Mouse (Mus musculus): ENCODE measurements around the gene 4933425L06Rik. TPM values are rescaled to one million over a fixed set of nuclear protein-coding genes. Genes with fewer than 3 reads are reported as not detected.

The 4933425L06Rik gene
- not detected in 2 replicates for polyA plus RNA-seq (2012; ENCODE audit: insufficient read depth, insufficient read length, missing spikeins)

DNA sequence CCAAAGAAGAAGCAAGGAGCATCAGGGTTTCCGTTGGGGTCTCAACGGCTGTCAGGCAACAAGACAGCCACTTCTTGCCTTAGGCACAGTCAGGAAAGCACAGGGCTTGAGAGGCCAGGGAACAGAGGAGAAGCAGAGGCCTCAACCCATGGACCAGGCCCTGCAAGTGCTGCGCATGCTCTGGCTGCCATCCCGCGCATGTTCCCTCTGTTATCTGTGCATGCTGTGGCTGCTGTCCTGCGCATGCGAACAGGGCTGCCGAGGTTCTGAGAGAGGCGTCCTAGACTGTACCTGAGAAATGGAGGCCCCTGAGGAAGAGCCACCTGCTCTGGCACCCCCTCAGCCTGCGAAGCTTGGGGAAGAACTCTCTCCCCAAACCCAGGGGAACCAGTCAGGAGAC is at the start of gene 4933425L06Rik:
Gene 4933425L06Rik (plus strand): TSS at position 261 of the 400 bp plus-strand sequence.
- no peak within 1 kb of the TSS for H3K4me3 ChIP-seq (ENCODE audit: insufficient read depth, low read length)
- no peak within 1 kb of the TSS for H3K27ac ChIP-seq (ENCODE audit: insufficient read depth, low read depth, low read length)
- TF ChIP-seq POLR2A (IDR thresholded peaks at IDR 0.05; ENCODE audit: borderline replicate concordance, low read depth, low read length), result no peak
- TF ChIP-seq CTCF (IDR thresholded peaks at IDR 0.05; ENCODE audit: low read depth, low read length), result no peak
- H3K4me1 ChIP-seq (ENCODE audit: control insufficient read depth, insufficient read depth, low read length), result no peaks in the 10 kb centered on the region

GRCm38 (mm10) chr13:105037816-105038215 is 44.1 kb upstream of the 4933425L06Rik start:
- Histone ChIP-seq H3K27ac (ENCODE audit: insufficient read depth, low read depth, low read length) (no peak overlapping the region), H3K4me1 (ENCODE audit: control insufficient read depth, insufficient read depth, low read length) (no peaks in the 10 kb centered on the region), H3K4me3 (ENCODE audit: insufficient read depth, low read length) (no peak overlapping the region)
- TF ChIP-seq CTCF (IDR thresholded peaks at IDR 0.05; ENCODE audit: low read depth, low read length) (no peak), POLR2A (IDR thresholded peaks at IDR 0.05; ENCODE audit: borderline replicate concordance, low read depth, low read length) (no peak)

- Histone ChIP-seq H3K4me1 (ENCODE audit: control insufficient read depth, insufficient read depth, low read length) (no peaks in the 10 kb centered on the region), H3K4me3 (ENCODE audit: insufficient read depth, low read length) (no peak overlapping the region), H3K27ac (ENCODE audit: insufficient read depth, low read depth, low read length) (no peak overlapping the region)
- no peak for TF ChIP-seq POLR2A (IDR thresholded peaks at IDR 0.05; ENCODE audit: borderline replicate concordance, low read depth, low read length)
- TF ChIP-seq CTCF (IDR thresholded peaks at IDR 0.05; ENCODE audit: low read depth, low read length), result no peak
These were observed 43.6 kb upstream of the 4933425L06Rik start for GRCm38 (mm10) chr13:105038334-105038733.

DNA sequence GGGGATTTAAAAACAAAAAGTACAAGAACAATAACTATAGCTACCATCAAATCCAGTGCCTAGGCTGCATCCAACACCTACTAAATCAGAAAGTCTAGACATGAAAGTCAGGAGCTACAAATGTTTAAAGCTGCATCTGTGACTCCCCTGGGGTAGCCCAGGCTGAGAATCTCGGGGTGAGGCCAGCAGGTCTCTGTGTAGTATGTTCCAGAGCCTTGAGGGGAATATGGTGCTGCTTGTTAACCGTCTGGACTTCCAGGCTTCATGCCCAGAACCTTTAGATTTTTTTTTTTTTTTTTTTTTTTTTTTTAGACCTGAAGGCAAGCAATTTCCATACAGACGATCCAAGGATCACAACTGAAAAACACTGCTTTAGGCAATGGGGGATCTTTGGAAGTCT is 38.0 kb upstream of the 4933425L06Rik start:
- H3K27ac ChIP-seq (ENCODE audit: insufficient read depth, low read depth, low read length), result no peak overlapping the region
- no peak overlapping the region for H3K4me3 ChIP-seq (ENCODE audit: insufficient read depth, low read length)
- H3K4me1 ChIP-seq (ENCODE audit: control insufficient read depth, insufficient read depth, low read length), result peaks cover 4% of the 10 kb centered on the region
- TF ChIP-seq POLR2A (IDR thresholded peaks at IDR 0.05; ENCODE audit: borderline replicate concordance, low read depth, low read length) (no peak), CTCF (IDR thresholded peaks at IDR 0.05; ENCODE audit: low read depth, low read length) (no peak)

DNA sequence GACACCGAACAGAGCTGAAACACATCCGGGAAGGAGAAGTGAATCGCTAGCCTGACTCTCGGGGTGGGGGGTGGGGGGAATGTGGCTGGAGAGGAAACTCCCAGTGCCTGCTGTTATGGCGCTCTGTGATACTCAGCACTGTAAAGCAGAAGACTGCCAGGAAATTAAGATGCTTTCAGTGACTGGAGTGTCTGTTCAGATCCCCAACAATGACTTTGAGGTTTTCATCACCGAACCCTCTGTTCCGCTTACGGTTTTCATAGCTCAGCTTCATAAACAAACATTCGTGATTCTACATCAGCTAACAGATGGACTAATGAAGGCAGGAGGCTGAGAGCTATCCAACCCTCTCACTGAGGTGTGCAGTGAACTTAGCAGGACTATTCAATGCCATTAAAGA is 34.5 kb upstream of the 4933425L06Rik start:
- TF ChIP-seq POLR2A (IDR thresholded peaks at IDR 0.05; ENCODE audit: borderline replicate concordance, low read depth, low read length) (no peak), CTCF (IDR thresholded peaks at IDR 0.05; ENCODE audit: low read depth, low read length) (no peak)
- H3K27ac ChIP-seq (ENCODE audit: insufficient read depth, low read depth, low read length), result no peak overlapping the region
- peaks cover 10% of the 10 kb centered on the region for H3K4me1 ChIP-seq (ENCODE audit: control insufficient read depth, insufficient read depth, low read length)
- peak overlapping the region; percentile 32 for H3K4me3 ChIP-seq (ENCODE audit: insufficient read depth, low read length)

DNA sequence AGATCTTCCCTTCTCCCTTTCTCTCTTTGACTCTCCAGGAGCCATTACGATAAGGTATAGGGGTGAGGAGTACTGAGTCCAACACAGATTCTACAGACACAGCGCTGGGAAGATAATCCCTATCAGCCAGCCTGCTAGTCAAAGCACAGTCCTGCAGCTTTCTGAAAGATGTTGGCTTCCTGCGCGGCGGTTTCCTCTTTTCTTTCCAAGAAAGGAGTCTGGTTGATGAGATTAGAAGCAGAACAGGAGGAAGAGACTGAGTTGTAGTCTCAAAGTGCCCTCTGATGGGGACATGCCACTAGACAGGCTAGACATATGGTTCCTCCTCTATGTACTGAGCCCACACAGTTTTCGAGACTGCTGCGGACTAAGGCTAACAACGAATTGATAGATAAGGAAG is 33.3 kb upstream of the 4933425L06Rik start:
- Histone ChIP-seq H3K4me1 (ENCODE audit: control insufficient read depth, insufficient read depth, low read length) (peaks cover 10% of the 10 kb centered on the region), H3K4me3 (ENCODE audit: insufficient read depth, low read length) (no peak overlapping the region), H3K27ac (ENCODE audit: insufficient read depth, low read depth, low read length) (no peak overlapping the region)
- TF ChIP-seq POLR2A (IDR thresholded peaks at IDR 0.05; ENCODE audit: borderline replicate concordance, low read depth, low read length) (no peak), CTCF (IDR thresholded peaks at IDR 0.05; ENCODE audit: low read depth, low read length) (no peak)

GRCm38 (mm10) chr13:105051432-105051831 is 30.5 kb upstream of the 4933425L06Rik start:
- H3K4me3 ChIP-seq (ENCODE audit: insufficient read depth, low read length), result no peak overlapping the region
- TF ChIP-seq CTCF (IDR thresholded peaks at IDR 0.05; ENCODE audit: low read depth, low read length) (no peak), POLR2A (IDR thresholded peaks at IDR 0.05; ENCODE audit: borderline replicate concordance, low read depth, low read length) (no peak)
- H3K27ac ChIP-seq (ENCODE audit: insufficient read depth, low read depth, low read length), result no peak overlapping the region
- H3K4me1 ChIP-seq (ENCODE audit: control insufficient read depth, insufficient read depth, low read length), result peaks cover 14% of the 10 kb centered on the region

DNA sequence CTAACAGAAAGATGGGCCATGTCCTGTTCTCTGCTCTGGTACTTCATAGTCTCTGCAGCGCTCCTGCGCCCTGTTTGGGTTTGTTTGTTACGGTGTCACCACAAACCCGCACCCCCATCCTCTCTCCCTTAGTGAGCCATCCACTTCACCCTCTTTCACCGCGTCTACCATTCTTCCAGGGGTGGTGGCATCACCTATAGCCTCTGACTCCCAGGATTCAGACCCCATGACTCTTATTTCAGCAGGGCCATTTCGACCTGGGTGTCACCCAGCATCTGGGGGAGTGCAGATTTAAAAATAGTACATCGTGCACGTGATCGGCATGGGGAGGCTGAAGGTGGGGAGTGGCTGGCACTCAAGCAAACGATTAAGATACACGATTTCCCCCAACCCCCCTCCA is 28.3 kb upstream of the 4933425L06Rik start:
- TF ChIP-seq POLR2A (IDR thresholded peaks at IDR 0.05; ENCODE audit: borderline replicate concordance, low read depth, low read length) (no peak), CTCF (IDR thresholded peaks at IDR 0.05; ENCODE audit: low read depth, low read length) (no peak)
- H3K4me1 ChIP-seq (ENCODE audit: control insufficient read depth, insufficient read depth, low read length), result peaks cover 10% of the 10 kb centered on the region
- no peak overlapping the region for H3K27ac ChIP-seq (ENCODE audit: insufficient read depth, low read depth, low read length)
- peak overlapping the region; percentile 70 for H3K4me3 ChIP-seq (ENCODE audit: insufficient read depth, low read length)

DNA sequence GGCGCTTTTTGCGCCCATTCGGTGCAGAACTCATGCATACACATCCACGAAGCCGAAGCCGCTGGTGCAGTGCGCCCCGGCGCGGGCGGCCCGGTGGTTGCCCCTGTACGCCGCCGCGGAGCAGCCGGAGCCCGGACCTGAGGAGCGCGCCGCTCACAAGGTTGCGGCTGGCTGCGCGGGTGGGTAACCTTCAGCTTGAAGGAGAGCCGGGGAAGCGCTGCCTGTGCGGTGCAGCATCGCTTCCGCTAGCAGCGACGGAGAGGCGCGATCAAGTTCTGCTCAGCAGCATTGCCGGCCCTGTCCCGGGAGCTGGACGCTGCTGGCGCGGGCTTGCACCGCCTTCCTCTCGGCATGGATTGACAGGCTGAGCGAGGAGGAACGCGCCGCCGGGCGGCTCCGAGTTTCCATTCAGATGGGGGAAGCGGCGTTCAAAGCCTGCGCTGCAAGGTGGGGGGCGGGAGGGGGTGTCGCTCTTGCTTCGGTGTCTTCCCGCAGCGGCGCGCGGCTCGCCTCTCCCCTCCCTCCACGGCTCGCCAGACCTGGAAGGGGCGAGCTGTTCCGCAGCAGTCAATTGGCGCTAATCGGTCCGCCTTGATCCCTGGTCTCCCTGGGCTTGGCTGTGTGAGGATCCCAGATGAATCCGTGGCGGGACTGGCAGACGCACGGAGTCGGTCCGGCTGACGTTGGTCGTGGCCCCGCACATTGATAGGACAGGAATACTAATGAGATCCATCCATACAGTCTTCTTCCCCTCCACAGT is 27.6 kb upstream of the 4933425L06Rik start, which contains the start of gene Rgs7bp:
Gene Rgs7bp (minus strand): TSS at position 750 of the 760 bp plus-strand sequence.
- peak within 1 kb of the TSS; percentile 70 for H3K4me3 ChIP-seq (ENCODE audit: insufficient read depth, low read length)
- peaks cover 10% of the 10 kb centered on the region for H3K4me1 ChIP-seq (ENCODE audit: control insufficient read depth, insufficient read depth, low read length)
- H3K27ac ChIP-seq (ENCODE audit: insufficient read depth, low read depth, low read length), result peak within 1 kb of the TSS; percentile 9; the same call in 1 of the 2 replicates
- TF ChIP-seq POLR2A (IDR thresholded peaks at IDR 0.05; ENCODE audit: borderline replicate concordance, low read depth, low read length) (no peak), CTCF (IDR thresholded peaks at IDR 0.05; ENCODE audit: low read depth, low read length) (no peak)

GRCm38 (mm10) chr13:105054941-105055309 is 27.0 kb upstream of the 4933425L06Rik start:
- TF ChIP-seq CTCF (IDR thresholded peaks at IDR 0.05; ENCODE audit: low read depth, low read length), result no peak
- no peak for TF ChIP-seq POLR2A (IDR thresholded peaks at IDR 0.05; ENCODE audit: borderline replicate concordance, low read depth, low read length)
- Histone ChIP-seq H3K27ac (ENCODE audit: insufficient read depth, low read depth, low read length) (no peak overlapping the region; the same call in 1 of the 2 replicates), H3K4me1 (ENCODE audit: control insufficient read depth, insufficient read depth, low read length) (peaks cover 10% of the 10 kb centered on the region), H3K4me3 (ENCODE audit: insufficient read depth, low read length) (peak overlapping the region; percentile 70)

All from bone marrow macrophage, adult 2 months (primary cell).